Mouse (Mus musculus) stomach, embryonic 14.5 days (tissue): ENCODE data around the gene Arl9. TPM values are rescaled to one million over a fixed set of nuclear protein-coding genes. Genes with fewer than 3 reads are reported as not detected.

ENCODE experiments used
- ATAC-seq: fragments of 200-750 bp; cut with Nextera tagmentation; 2 replicates; pipeline ENCODE4 v1.8.0; 2017; ENCODE audit warnings: low read depth, moderate TSS enrichment; ENCODE audit not compliant: insufficient number of reproducible peaks, insufficient read depth, low FRiP score
- H3K27ac ChIP-seq: fragments of 300-500 bp; sonication (generic); 2 replicates; pipeline ENCODE4 v1.5.1; 2014; ENCODE audit warnings: mild to moderate bottlenecking, low read length, moderate library complexity, mixed read lengths
- H3K27me3 ChIP-seq: fragments of 300-500 bp; sonication (generic); 2 replicates; pipeline ENCODE4 v1.6.1; 2014; ENCODE audit warnings: low read length, control low read depth, mixed read lengths; ENCODE audit not compliant: control insufficient read depth, insufficient read depth
- H3K36me3 ChIP-seq: fragments of 300-500 bp; sonication (generic); 2 replicates; pipeline ENCODE4 v1.6.1; 2014; ENCODE audit warnings: mild to moderate bottlenecking, control low read depth, low read length, moderate library complexity, mixed read lengths; ENCODE audit not compliant: control insufficient read depth, insufficient read depth
- H3K4me1 ChIP-seq: fragments of 300-500 bp; sonication (generic); 2 replicates; pipeline ENCODE4 v1.6.1; 2014; ENCODE audit warnings: low read length, control low read depth, mixed read lengths; ENCODE audit not compliant: control insufficient read depth, insufficient read depth
- H3K4me2 ChIP-seq: fragments of 300-500 bp; sonication (generic); replicated peaks from 2 replicates; pipeline ENCODE4 v1.6.1; 2014; ENCODE audit warnings: low read depth, low read length, control low read depth
- H3K4me3 ChIP-seq: fragments of 300-500 bp; sonication (generic); 2 replicates; pipeline ENCODE4 v1.5.1; 2014; ENCODE audit warnings: low read depth, low read length, control low read depth
- H3K9ac ChIP-seq: fragments of 300-500 bp; sonication (generic); replicated peaks from 2 replicates; pipeline ENCODE4 v1.6.1; 2014; ENCODE audit warnings: low read depth, mild to moderate bottlenecking, control low read depth, low read length, moderate library complexity, mixed read lengths
- H3K9me3 ChIP-seq: fragments of 300-500 bp; sonication (generic); 2 replicates; pipeline ENCODE4 v1.6.1; 2016; ENCODE audit warnings: low read depth, low read length, control low read depth; ENCODE audit not compliant: control insufficient read depth
- WGBS: fragments of 180-500 bp; shearing (Covaris S2); extraction: QIAGEN DNeasy Blood & Tissue Kit; methylation state at CpG from one replicate; pipeline ENCODE4 v1.1.7; 2014; 5-methylcytosine and 5-hydroxymethylcytosine counted together
- polyA plus RNA-seq: library from polyadenylated mRNA; unstranded; fragments of >200 nt; fragmentation: Nextera tagmentation; extraction: Ambion mirVana; gene quantifications from 2 replicates; pipeline ENCODE4 v1.2.1, GENCODE M21; 2014

The Arl9 gene
- polyA plus RNA-seq: not detected in 2 replicates

DNA sequence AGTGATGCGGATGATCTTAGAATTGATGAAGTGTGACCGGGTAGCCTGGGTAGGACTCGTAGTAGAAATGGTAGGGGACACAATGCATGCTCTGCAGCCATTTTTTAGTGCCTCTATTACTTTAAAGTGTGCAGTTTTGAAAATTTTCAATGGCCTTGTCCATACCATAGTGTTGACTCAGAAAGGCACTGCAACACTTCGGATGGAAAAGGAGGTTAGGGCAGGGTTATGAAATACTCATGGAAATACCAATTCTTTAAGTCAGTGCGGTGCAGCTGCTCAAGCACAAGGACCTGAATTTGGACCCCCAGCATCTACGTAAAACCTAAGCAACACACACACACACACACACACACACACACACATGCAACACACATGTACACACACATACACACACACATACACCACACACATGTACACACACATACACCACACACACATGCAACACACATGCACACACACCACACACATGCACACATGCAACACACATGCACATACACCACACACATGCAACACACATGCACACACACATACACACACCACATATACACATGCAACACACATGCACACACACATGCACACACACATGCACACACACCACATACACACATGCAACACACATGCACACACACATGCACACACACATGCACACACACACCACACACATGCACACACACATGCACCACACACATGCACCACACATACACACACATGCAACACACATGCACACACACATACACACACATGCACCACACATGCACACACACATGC is at the start of gene Arl9:
TSS of gene Arl9 (plus strand) at position 5 of the 771 bp plus-strand sequence.
- no peak within 1 kb of the TSS for H3K27ac ChIP-seq
- H3K4me3 ChIP-seq: no peak within 1 kb of the TSS
- WGBS: 89% methylated on average over 6 of the region's 6 CpGs
- no peak within 1 kb of the TSS for H3K9ac ChIP-seq
- H3K9me3 ChIP-seq: no peaks in the 10 kb centered on the region
- H3K4me2 ChIP-seq: no peak within 1 kb of the TSS
- H3K36me3 ChIP-seq: peaks cover 5% of the 10 kb centered on the region
- no peaks in the 10 kb centered on the region for H3K4me1 ChIP-seq
- ATAC-seq: no peak
- H3K27me3 ChIP-seq: no peaks in the 10 kb centered on the region

DNA sequence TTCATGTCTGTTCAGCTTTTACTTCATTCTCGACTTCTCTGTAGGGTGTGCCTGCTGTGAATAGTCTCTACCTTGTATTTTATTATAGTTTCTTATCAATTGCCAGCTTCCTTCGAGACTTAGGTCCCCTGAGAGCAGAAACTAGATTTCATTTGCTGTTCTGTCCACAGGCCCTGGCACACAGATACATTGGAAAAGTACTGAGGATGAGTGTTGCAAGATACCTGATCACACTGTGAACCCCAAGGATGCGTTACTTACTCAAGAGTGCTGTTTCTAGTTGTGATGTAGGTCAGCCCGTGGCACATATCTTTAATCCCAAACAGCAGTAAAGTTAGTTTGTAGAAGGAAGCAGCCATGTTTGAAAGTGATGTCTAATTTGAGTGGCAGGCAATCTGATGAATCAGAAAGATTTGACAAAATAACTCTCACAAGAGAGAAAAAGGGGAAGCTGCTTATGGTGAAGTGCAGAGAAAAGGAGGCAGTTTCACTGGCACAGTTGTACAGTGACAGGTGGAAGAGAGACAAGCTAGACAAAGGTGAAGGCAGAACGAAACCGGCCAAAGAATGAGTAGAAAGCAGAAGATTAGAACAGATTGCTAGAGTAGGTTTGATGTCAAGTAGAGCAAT is 49.5 kb upstream of the Arl9 start:
- Histone ChIP-seq H3K4me2 (no peak overlapping the region), H3K4me1 (peaks cover 14% of the 10 kb centered on the region; the same call in 1 of the 2 replicates), H3K27me3 (no peaks in the 10 kb centered on the region), H3K9ac (no peak overlapping the region), H3K36me3 (peaks cover 37% of the 10 kb centered on the region), H3K27ac (no peak overlapping the region), H3K9me3 (no peaks in the 10 kb centered on the region), H3K4me3 (no peak overlapping the region)
- 83% methylated on average over 6 of the region's 6 CpGs for WGBS
- ATAC-seq: no peak

DNA sequence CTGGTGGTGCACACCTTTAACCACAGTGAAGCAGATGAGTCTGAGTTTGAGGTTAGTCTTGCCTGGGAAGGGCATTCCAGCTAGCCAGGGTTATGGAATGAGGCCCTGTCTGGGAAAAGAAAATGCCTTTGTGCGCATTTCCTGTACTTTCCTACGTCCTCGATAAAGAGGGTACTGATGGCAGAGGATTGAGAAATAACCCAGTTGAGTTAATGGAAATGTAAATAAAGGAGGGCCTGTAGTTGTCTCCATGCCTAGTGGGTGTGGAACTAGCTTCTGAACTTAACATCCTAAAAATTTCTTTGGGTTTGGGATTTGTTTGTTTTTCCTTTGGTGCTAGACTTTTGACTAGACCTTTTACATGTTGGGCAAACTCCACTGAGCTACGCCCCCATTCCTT is 48.4 kb upstream of the Arl9 start:
- ATAC-seq: no peak
- no peaks in the 10 kb centered on the region for H3K9me3 ChIP-seq
- H3K9ac ChIP-seq: no peak overlapping the region
- no peak overlapping the region for H3K27ac ChIP-seq
- H3K36me3 ChIP-seq: peaks cover 45% of the 10 kb centered on the region
- no peaks in the 10 kb centered on the region for H3K27me3 ChIP-seq
- peaks cover 8% of the 10 kb centered on the region; the same call in 1 of the 2 replicates for H3K4me1 ChIP-seq
- H3K4me3 ChIP-seq: no peak overlapping the region
- no peak overlapping the region for H3K4me2 ChIP-seq
- WGBS: 63% methylated on average over 4 of the region's 4 CpGs

DNA sequence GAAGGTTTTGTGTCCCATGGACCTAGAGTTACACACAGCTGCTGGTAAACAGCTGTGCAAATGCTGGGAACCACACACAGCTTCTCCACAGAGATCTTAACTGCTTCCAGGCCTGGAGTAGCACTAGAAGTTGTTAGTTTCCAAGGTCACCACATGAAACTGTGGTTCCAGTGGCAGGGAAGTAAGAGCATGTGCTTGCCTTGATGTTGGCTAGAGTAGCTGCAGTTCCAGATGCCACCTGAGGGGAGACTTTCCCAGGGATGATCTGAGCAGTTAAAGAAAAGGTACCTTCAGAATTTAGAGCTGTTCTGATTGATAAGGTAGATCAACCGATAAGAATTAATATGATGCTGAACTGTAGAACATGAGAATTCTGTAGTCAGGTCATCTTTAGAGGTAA is 45.9 kb upstream of the Arl9 start:
- Histone ChIP-seq H3K9me3 (no peaks in the 10 kb centered on the region), H3K4me3 (no peak overlapping the region), H3K9ac (no peak overlapping the region), H3K4me1 (0 out of 2 replicates have a peak, but pooled peaks cover 4% of the 10 kb centered on the region), H3K27ac (no peak overlapping the region), H3K27me3 (no peaks in the 10 kb centered on the region), H3K4me2 (no peak overlapping the region), H3K36me3 (peaks cover 64% of the 10 kb centered on the region)
- WGBS: 95% methylated on average over 1 of the region's 1 CpGs
- ATAC-seq: no peak

DNA sequence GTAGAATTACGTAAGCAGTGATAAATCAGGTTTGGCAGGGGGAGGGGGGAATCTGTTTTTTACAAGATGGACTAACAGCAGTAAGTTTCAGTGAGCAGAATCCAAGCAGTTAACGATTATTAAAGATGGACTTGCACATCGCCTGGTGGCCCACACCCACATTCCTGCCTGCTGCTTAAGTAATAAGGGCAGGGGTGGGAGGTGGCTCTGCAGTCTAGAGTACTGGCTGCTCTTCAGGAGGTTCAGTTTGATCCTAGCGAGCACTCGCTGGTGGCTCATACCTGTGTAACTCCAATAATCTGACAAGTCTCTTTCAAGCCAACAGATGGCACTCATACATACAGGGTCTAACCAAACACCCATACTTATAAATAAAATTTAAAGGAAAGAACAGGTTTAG is 44.3 kb upstream of the Arl9 start:
- H3K4me1 ChIP-seq: no peaks in the 10 kb centered on the region
- H3K36me3 ChIP-seq: peaks cover 70% of the 10 kb centered on the region
- WGBS: 80% methylated on average over 5 of the region's 5 CpGs
- no peak overlapping the region for H3K9ac ChIP-seq
- ATAC-seq: no peak
- H3K27me3 ChIP-seq: no peaks in the 10 kb centered on the region
- H3K27ac ChIP-seq: no peak overlapping the region
- no peak overlapping the region for H3K4me3 ChIP-seq
- H3K4me2 ChIP-seq: no peak overlapping the region
- no peaks in the 10 kb centered on the region for H3K9me3 ChIP-seq

DNA sequence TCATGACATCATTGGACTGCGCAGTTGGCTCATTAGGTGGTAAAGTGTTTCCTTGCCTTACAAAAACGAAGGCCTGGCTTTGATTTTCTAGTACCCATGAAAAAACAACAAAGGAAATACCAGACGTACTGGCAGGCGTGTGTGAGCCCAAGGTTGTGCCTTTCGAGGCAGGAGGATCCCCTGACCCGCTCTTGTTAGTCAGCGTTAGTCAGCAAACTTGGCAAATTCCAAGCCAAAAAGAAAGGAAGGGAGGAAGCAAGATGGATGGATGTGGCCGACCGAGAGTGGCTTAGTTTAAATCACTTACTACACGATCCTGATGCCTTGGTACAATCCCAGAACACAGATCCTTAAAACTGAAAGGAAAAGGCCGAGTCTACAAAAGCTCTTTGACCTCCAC is 41.3 kb upstream of the Arl9 start:
- Histone ChIP-seq H3K9me3 (no peaks in the 10 kb centered on the region), H3K9ac (no peak overlapping the region), H3K4me2 (no peak overlapping the region), H3K27me3 (no peaks in the 10 kb centered on the region), H3K4me3 (no peak overlapping the region), H3K36me3 (peaks cover 70% of the 10 kb centered on the region), H3K4me1 (no peaks in the 10 kb centered on the region), H3K27ac (no peak overlapping the region)
- no peak for ATAC-seq
- 83% methylated on average over 11 of the region's 11 CpGs for WGBS

DNA sequence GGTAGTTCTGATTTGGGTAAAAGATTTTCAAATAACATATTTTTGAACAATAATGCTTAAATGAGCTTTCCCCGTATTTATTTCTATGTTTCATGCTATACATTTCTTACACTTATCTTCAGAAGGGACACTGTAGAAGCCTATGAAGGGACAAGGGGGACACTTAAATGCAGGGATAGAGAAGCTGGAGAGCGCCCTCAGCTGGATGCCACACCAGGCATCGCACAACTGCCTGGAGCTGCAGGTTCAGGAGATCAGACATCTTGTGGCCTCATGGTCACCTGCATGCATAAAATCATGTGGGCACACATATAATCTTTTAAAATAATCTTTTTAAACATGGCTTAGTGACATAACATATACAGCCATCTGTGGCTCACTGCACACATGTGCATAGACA is 39.2 kb upstream of the Arl9 start:
- Histone ChIP-seq H3K27me3 (no peaks in the 10 kb centered on the region), H3K9me3 (no peaks in the 10 kb centered on the region), H3K4me3 (no peak overlapping the region), H3K27ac (no peak overlapping the region), H3K36me3 (peaks cover 72% of the 10 kb centered on the region), H3K4me1 (no peaks in the 10 kb centered on the region), H3K4me2 (no peak overlapping the region), H3K9ac (no peak overlapping the region)
- WGBS: 92% methylated on average over 3 of the region's 3 CpGs
- ATAC-seq: no peak

DNA sequence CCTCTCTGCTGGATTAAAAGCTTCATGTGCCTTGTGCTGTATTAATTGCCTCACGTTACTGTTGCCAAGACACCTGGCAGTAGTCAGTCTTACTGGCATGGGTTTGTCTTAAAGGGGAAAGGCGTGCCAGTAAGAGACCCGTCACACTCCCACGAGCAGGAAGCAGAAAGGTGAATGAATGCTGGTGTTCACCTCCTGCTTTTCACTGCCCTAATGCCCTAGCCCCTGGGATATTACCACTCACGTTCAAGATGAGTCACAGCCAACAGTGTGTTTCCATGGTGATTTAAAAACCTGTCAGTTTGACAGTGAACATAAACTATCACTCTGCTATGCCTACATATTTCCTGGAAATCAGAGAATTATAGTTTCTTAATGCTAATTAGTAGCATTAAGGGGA is 34.6 kb upstream of the Arl9 start:
- Histone ChIP-seq H3K4me2 (no peak overlapping the region), H3K9me3 (no peaks in the 10 kb centered on the region), H3K27ac (no peak overlapping the region), H3K36me3 (peaks cover 44% of the 10 kb centered on the region), H3K4me1 (peaks cover 5% of the 10 kb centered on the region; the same call in 1 of the 2 replicates), H3K27me3 (no peaks in the 10 kb centered on the region), H3K4me3 (no peak overlapping the region), H3K9ac (no peak overlapping the region)
- WGBS: 59% methylated on average over 5 of the region's 5 CpGs
- ATAC-seq: no peak
